Mouse (Mus musculus) kidney, embryonic 16.5 days (tissue): ENCODE measurements around the gene Mapkap1. TPM values are rescaled to one million over a fixed set of nuclear protein-coding genes. Genes with fewer than 3 reads are reported as not detected.

Experiments
- ATAC-seq: fragments of 200-750 bp; cut with Nextera tagmentation; 2 replicates; pipeline ENCODE4 v1.8.0; 2017; ENCODE audit warnings: moderate TSS enrichment; ENCODE audit not compliant: low FRiP score, low TSS enrichment
- H3K27ac ChIP-seq: fragments of 300-500 bp; sonication (generic); 2 replicates; pipeline ENCODE4 v1.5.1; 2014; ENCODE audit warnings: low read length
- H3K27me3 ChIP-seq: fragments of 300-500 bp; sonication (generic); 2 replicates; pipeline ENCODE4 v1.6.1; 2014; ENCODE audit warnings: low read length, control low read depth, mixed read lengths; ENCODE audit not compliant: insufficient read depth
- H3K36me3 ChIP-seq: fragments of 300-500 bp; sonication (generic); 2 replicates; pipeline ENCODE4 v1.6.1; 2014; ENCODE audit warnings: low read length, control low read depth, mixed read lengths; ENCODE audit not compliant: insufficient read depth
- H3K4me1 ChIP-seq: fragments of 300-500 bp; sonication (generic); 2 replicates; pipeline ENCODE4 v1.6.1; 2014; ENCODE audit warnings: low read length, control low read depth, mixed read lengths; ENCODE audit not compliant: insufficient read depth
- H3K4me2 ChIP-seq: fragments of 300-500 bp; sonication (generic); replicated peaks from 2 replicates; pipeline ENCODE4 v1.6.1; 2014; ENCODE audit warnings: low read depth, low read length
- H3K4me3 ChIP-seq: fragments of 300-500 bp; sonication (generic); 2 replicates; pipeline ENCODE4 v1.5.1; 2014; ENCODE audit warnings: mild to moderate bottlenecking, low read length
- H3K9ac ChIP-seq: fragments of 300-500 bp; sonication (generic); replicated peaks from 2 replicates; pipeline ENCODE4 v1.6.1; 2014; ENCODE audit warnings: low read length
- H3K9me3 ChIP-seq: fragments of 300-500 bp; sonication (generic); 2 replicates; pipeline ENCODE4 v1.6.1; 2016; ENCODE audit warnings: low read length, control low read depth
- WGBS: fragments of 180-500 bp; shearing (Covaris S2); extraction: QIAGEN DNeasy Blood & Tissue Kit; methylation state at CpG from one replicate; pipeline ENCODE4 v1.1.7; 2014; 5-methylcytosine and 5-hydroxymethylcytosine counted together
- polyA plus RNA-seq: library from polyadenylated mRNA; unstranded; fragments of >200 nt; fragmentation: Nextera tagmentation; extraction: Ambion mirVana; gene quantifications from 2 replicates; pipeline ENCODE4 v1.2.1, GENCODE M21; 2015

Gene Mapkap1
- polyA plus RNA-seq, 1 experiment from 2014 or later, result 91.2 TPM

DNA sequence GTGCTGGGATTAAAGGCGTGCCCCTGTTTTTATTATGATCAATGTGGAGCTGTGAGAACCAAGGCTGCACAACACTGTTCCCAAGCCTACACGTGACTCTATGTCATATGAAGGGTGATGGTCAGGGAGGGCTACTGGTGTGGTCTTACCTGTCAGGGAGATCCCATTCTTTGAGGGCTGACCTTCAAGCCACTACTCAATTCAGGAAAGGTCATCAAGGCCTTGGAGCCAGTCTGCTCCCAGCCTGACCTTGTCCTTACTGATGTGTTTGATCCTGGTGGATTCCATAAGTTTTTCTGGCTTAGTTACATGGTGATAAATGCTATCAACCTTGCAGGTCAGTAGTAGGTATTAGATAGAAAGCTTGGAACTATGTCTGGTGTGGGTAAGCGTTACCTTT lies 114.8 kb downstream of the Mapkap1 start:
- Histone ChIP-seq H3K27me3 (no peaks in the 10 kb centered on the region), H3K4me1 (peaks cover 13% of the 10 kb centered on the region; the same call in 1 of the 2 replicates), H3K27ac (no peak overlapping the region), H3K9ac (no peak overlapping the region), H3K36me3 (no peaks in the 10 kb centered on the region), H3K9me3 (no peaks in the 10 kb centered on the region), H3K4me2 (no peak overlapping the region), H3K4me3 (no peak overlapping the region)
- ATAC-seq, result no peak
- 84% methylated on average over 3 of the region's 3 CpGs for WGBS

DNA sequence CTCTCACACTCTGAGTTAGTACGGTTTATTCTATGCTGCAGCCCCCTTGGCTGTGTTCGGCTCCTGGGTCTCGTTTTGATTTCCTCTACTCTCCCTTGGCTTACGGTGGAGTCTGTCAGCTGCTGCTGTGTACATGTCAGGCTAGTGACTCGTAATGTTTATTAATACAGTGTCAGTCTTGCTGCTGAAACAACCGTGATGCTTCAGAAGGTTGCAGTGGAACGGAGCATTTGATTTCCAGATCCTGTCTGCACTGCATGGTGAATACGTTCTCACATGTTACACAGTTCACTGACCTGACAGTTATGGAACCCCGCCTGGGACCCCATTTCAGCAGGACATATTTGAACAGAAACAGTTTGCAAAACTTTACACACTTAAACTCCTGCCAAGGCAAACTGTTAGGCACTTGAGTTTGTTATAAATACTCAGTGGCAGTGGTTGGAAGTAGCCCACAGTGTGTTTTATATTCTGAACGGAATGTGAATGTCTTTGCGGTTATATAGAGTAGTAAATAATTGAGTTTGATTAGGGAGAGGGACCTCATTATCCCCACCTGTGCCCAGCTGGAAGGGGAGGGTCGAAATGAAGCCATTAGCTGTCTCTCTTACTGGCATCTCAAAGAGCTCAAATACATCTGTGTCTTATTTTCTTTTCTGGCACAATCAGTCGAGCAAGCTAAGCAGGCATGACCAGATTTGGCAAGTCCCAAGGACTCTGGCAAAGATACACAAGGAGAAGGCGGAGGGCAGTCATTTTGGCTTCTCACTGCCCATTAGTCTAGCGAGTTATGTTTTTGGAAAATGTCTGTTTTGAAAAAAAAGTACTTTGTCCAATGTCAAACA lies 120.2 kb downstream of the Mapkap1 start:
- no peak overlapping the region for H3K4me2 ChIP-seq
- H3K4me1 ChIP-seq, result peaks cover 24% of the 10 kb centered on the region; the same call in 1 of the 2 replicates
- no peaks in the 10 kb centered on the region for H3K27me3 ChIP-seq
- 0 out of 2 replicates have a peak, but pooled peaks cover 6% of the 10 kb centered on the region for H3K9me3 ChIP-seq
- no peak overlapping the region for H3K4me3 ChIP-seq
- no peak for ATAC-seq
- H3K9ac ChIP-seq, result no peak overlapping the region
- H3K27ac ChIP-seq, result no peak overlapping the region
- WGBS, result 39% methylated on average over 15 of the region's 15 CpGs
- H3K36me3 ChIP-seq, result peaks cover 8% of the 10 kb centered on the region; the same call in 1 of the 2 replicates

DNA sequence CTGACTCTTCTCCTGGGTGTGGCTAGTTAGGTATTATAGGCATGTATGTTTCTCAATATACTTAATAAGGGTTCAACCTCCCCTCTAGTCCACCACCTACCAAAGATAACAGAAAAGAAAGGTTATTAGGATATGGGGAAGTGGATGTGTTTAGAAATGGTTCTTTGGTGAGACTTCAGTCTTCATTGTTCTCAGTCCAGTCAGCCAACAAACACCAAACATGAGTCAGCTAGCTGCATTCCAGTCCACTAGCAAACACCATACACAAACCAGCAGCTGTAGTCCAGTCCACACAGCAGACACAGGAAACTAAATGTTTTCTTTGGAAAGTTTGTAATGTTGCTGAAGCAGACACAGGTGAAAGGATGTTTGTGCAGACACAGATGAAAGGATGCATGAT lies 121.9 kb downstream of the Mapkap1 start:
- Histone ChIP-seq H3K9me3 (0 out of 2 replicates have a peak, but pooled peaks cover 6% of the 10 kb centered on the region), H3K4me2 (no peak overlapping the region), H3K4me1 (peaks cover 26% of the 10 kb centered on the region; the same call in 1 of the 2 replicates), H3K27me3 (no peaks in the 10 kb centered on the region), H3K36me3 (peaks cover 8% of the 10 kb centered on the region; the same call in 1 of the 2 replicates), H3K4me3 (no peak overlapping the region), H3K9ac (no peak overlapping the region), H3K27ac (no peak overlapping the region)
- ATAC-seq, result no peak

DNA sequence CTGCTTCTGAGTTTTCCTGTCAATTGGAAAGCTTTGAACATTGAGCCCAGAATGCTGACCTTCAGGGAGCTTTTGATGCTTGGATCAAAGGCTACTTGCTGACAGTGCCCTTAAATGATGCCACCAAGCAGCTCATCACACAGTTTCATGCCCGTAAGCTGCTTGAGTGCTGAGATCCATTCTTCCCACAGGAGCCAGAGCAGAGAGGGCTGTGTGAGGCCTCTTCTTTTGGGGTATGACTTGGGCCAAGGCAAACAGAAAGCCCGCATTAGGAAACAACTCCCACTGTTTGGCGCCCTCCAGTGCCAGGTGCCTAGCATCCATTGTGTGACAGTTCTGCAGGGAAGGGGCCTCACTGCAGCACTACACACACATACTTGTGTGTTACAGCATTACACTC lies 123.5 kb downstream of the Mapkap1 start:
- H3K36me3 ChIP-seq, result peaks cover 8% of the 10 kb centered on the region; the same call in 1 of the 2 replicates
- no peak overlapping the region for H3K4me3 ChIP-seq
- no peak overlapping the region for H3K4me2 ChIP-seq
- H3K9me3 ChIP-seq, result 0 out of 2 replicates have a peak, but pooled peaks cover 6% of the 10 kb centered on the region
- 37% methylated on average over 3 of the region's 3 CpGs for WGBS
- H3K27ac ChIP-seq, result no peak overlapping the region
- no peaks in the 10 kb centered on the region for H3K27me3 ChIP-seq
- no peak overlapping the region for H3K9ac ChIP-seq
- peaks cover 21% of the 10 kb centered on the region; the same call in 1 of the 2 replicates for H3K4me1 ChIP-seq
- no peak for ATAC-seq

DNA sequence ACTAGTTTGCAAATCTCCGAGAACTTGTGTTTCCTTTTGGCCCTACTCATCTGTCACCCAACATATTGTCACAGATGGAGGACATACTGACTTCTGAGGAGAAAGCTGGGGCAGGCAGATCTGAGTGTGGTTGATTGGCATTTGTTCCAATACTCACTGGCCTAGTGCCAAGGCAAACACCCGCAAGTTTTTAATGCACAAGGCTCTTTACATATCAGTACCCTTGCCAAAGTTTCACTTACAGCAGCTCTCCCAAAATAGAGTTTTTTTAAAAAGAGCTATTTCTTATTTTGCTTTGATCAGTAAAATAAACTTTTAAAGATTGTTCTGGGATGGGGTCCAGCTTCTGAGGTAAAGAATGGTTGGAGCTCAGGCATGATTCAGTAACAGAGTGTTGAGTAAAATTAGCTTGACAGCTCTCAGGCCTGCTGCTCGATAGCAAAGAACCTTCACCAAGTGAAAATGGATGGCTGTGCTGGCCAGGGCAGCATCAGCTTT lies 125.3 kb downstream of the Mapkap1 start:
- 49% methylated on average over 3 of the region's 3 CpGs for WGBS
- H3K27ac ChIP-seq, result peak overlapping the region; percentile 52; the same call in 1 of the 2 replicates
- H3K27me3 ChIP-seq, result no peaks in the 10 kb centered on the region

DNA sequence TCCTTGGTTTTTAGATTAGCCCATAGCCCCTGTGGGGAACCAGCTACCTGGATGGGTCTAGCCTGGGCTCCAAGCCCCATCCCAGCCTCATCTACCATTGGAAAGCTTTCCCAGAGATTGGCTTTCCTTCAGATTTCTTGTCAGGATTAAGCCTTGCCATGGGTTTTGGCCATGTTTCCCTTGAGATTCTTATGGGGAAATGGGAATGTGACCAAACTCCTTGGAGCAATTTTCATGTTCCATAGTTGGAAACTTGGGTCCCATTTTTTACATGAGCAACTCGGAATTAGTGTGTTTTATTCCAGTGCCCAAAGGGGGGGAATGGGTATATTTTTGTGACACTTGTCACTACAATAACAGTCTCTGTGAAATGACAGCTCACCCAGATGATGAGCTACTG lies 125.8 kb downstream of the Mapkap1 start:
- Histone ChIP-seq H3K27me3 (no peaks in the 10 kb centered on the region), H3K4me1 (peaks cover 7% of the 10 kb centered on the region; the same call in 1 of the 2 replicates), H3K4me3 (no peak overlapping the region), H3K9ac (no peak overlapping the region), H3K27ac (no peak overlapping the region), H3K36me3 (peaks cover 11% of the 10 kb centered on the region; the same call in 1 of the 2 replicates), H3K4me2 (no peak overlapping the region), H3K9me3 (0 out of 2 replicates have a peak, but pooled peaks cover 6% of the 10 kb centered on the region)
- no peak for ATAC-seq
- 89% methylated on average over 1 of the region's 1 CpGs for WGBS

More for the DNA sequence above, 125.3 kb downstream of the Mapkap1 start:
- 0 out of 2 replicates have a peak, but pooled peaks cover 6% of the 10 kb centered on the region for H3K9me3 ChIP-seq
- peaks cover 11% of the 10 kb centered on the region; the same call in 1 of the 2 replicates for H3K36me3 ChIP-seq
- ATAC-seq, result no peak
- no peak overlapping the region for H3K4me3 ChIP-seq
- no peak overlapping the region for H3K9ac ChIP-seq
- no peak overlapping the region for H3K4me2 ChIP-seq
- peaks cover 8% of the 10 kb centered on the region; the same call in 1 of the 2 replicates for H3K4me1 ChIP-seq

DNA sequence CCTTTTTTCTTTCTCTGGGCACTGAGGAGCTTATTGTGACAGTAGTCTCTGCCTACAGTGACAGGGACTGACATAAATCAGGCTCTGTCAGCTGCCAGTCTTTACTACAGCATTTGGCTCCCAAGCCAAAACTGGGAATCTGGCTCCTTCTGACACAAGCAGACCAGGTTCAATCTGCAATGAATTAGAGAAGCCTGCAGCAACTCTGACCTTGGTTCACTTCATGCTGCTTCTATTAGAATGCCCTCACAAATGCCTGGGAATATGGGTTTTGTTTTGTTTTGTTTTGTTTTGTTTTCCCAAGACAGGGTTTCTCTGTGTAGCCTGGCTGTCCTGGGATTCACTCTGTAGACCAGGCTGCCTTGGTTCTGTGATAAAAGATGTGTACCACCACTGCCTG lies 126.7 kb downstream of the Mapkap1 start:
- peaks cover 11% of the 10 kb centered on the region; the same call in 1 of the 2 replicates for H3K36me3 ChIP-seq
- no peak overlapping the region for H3K27ac ChIP-seq
- H3K4me2 ChIP-seq, result no peak overlapping the region
- no peak overlapping the region for H3K9ac ChIP-seq
- no peaks in the 10 kb centered on the region for H3K27me3 ChIP-seq
- no peak overlapping the region for H3K4me3 ChIP-seq
- H3K4me1 ChIP-seq, result peaks cover 7% of the 10 kb centered on the region; the same call in 1 of the 2 replicates
- 0 out of 2 replicates have a peak, but pooled peaks cover 6% of the 10 kb centered on the region for H3K9me3 ChIP-seq
- no peak for ATAC-seq

DNA sequence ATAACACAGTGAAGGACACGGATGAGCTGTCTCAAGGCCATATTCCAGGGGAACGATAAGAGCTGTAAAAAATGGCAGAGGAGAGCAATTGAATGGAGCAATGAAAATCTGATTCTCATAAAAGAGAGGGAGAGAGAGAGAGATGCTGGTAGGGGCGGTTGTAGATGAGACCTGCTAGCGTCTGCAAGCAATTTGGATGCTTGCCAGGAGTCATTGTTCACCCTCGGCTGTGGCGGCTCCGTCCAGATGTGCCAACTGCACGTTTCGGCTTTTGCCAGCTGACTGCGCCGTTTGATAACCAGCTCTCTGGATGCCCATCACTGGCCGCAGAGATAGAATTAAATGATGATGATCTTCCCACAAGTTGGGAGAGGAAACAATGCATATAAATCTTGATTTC lies 128.4 kb downstream of the Mapkap1 start:
- H3K9ac ChIP-seq, result no peak overlapping the region
- H3K27me3 ChIP-seq, result no peaks in the 10 kb centered on the region
- no peak overlapping the region for H3K4me2 ChIP-seq
- peaks cover 7% of the 10 kb centered on the region; the same call in 1 of the 2 replicates for H3K4me1 ChIP-seq
- H3K4me3 ChIP-seq, result no peak overlapping the region
- no peak for ATAC-seq
- no peaks in the 10 kb centered on the region for H3K9me3 ChIP-seq
- WGBS, result 72% methylated on average over 12 of the region's 12 CpGs
- no peak overlapping the region for H3K27ac ChIP-seq
- 0 out of 2 replicates have a peak, but pooled peaks cover 3% of the 10 kb centered on the region for H3K36me3 ChIP-seq

DNA sequence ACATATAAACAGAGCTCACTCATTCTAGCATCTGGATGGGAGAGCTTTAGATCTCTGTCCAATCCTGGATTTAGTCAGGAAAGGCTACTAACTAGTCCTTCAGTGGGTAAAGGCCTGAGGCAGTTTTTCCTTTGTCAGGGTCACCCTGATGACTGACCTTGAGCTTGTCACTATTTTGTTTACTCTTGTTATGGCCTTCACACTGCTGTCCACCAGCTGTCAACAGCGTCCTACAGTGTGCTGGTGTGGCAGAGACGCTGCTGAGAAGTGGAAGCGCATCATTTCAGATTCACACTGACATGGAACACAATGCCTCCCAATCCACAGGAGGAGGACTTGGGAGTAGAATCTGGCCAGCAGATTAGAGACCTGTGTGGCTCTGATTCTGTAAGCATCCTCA lies 130.8 kb downstream of the Mapkap1 start:
- no peak overlapping the region for H3K27ac ChIP-seq
- no peak overlapping the region for H3K4me3 ChIP-seq
- H3K9me3 ChIP-seq, result no peaks in the 10 kb centered on the region
- H3K4me2 ChIP-seq, result no peak overlapping the region
- 87% methylated on average over 3 of the region's 3 CpGs for WGBS
- H3K4me1 ChIP-seq, result no peaks in the 10 kb centered on the region
- no peak overlapping the region for H3K9ac ChIP-seq
- H3K36me3 ChIP-seq, result 0 out of 2 replicates have a peak, but pooled peaks cover 3% of the 10 kb centered on the region
- no peak for ATAC-seq
- H3K27me3 ChIP-seq, result no peaks in the 10 kb centered on the region
